Mouse (Mus musculus): ENCODE measurements at regions not wholly inside any gene's neighbourhood (a gene's known extent, or its start where the extent isn't known, plus 50 kb on each side); places are given as distances from the start of the nearest gene placed in this dataset.

DNA sequence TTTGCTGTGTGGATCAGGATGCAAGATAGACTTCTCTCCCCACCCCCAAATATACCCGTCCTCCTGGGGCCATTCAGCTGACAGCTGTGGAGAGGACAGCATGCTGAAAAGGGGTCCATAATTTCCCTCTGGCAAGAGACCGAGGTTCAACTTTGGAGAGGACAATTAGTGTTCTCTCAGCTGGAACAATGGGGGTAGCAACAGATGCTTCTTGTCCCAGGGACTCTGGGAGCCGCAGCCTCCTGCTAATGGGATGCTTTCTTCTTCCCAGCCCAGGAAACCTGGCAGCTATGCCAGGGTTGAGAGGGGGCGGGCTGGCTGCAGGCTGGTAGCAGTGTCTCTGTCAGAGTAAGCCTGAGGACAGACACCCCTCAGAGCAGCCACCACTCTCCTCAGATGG is 433.0 kb upstream of the Sall1 start:
- TF ChIP-seq POLR2A (IDR thresholded peaks at IDR 0.05; ENCODE audit: low read depth, low read length) = no peak
- no peak for TF ChIP-seq CTCF (conservative IDR thresholded peaks at IDR 0.05; ENCODE audit: insufficient read depth, insufficient read length, low read depth, low read length)

Data from kidney, adult 2 months (tissue).